Mouse (Mus musculus) embryonic fibroblast, embryonic 13.5 days (primary cell): ENCODE results near the gene Syap1.

Experiments
- CTCF ChIP-seq: IDR thresholded peaks from 2 replicates; pipeline ENCODE4 v1.5.1; 2011; ENCODE audit warnings: mild to moderate bottlenecking, control low read depth, low read length, moderate library complexity, borderline replicate concordance; ENCODE audit not compliant: insufficient read depth
- POLR2A ChIP-seq: IDR thresholded peaks from 2 replicates; pipeline ENCODE4 v1.6.1; 2011; ENCODE audit warnings: low read depth, mild to moderate bottlenecking, control low read depth, low read length, moderate library complexity

DNA sequence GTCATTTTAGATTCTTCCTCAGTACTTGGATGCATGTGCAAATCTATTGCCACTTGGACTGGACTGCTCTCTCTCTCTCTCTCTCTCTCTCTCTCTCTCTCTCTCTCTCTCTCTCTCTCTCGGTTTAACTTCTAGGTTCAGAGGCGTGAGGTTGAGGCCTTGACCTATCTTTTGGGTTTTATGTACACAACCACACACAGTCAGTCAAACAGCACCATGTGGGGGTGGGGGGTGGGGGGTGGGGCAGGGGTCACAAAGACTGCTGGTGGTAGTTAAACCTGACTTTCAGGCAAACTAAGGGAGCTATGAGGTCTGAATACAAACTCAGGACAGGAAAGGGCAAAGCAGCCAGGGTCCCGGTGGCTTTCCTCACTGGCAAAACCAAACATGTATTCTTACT lies 19.3 kb upstream of the Syap1 start:
- no peak for TF ChIP-seq POLR2A
- no peak for TF ChIP-seq CTCF
